Mouse (Mus musculus) brain, embryonic 14.5 days (tissue): Measurements from ENCODE around the gene Gmpr2.

Experiments
- CTCF ChIP-seq: fragments of 200-500 bp; IDR thresholded peaks from 2 replicates; pipeline ENCODE4 v1.5.1; 2012; ENCODE audit warnings: inconsistent platforms, mild to moderate bottlenecking, moderate library complexity, borderline replicate concordance; ENCODE audit not compliant: insufficient read depth, insufficient read length; ENCODE audit errors: extremely low read depth
- POLR2A ChIP-seq: fragments of 200-500 bp; IDR thresholded peaks from 2 replicates; pipeline ENCODE4 v1.6.1; 2012; ENCODE audit warnings: mild to moderate bottlenecking, inconsistent platforms, borderline replicate concordance; ENCODE audit not compliant: poor library complexity, insufficient read depth, insufficient read length, severe bottlenecking; ENCODE audit errors: extremely low read depth

GRCm38 (mm10) chr14:55721076-55721475 lies 49.3 kb downstream of the Gmpr2 start:
- TF ChIP-seq POLR2A, result no peak
- TF ChIP-seq CTCF, result no peak
